Mouse (Mus musculus) neutrophil, adult 83 days (primary cell): Measurements from ENCODE around the gene Ankrd39. TPM values are rescaled to one million over a fixed set of nuclear protein-coding genes. Genes with fewer than 3 reads are reported as not detected.

ENCODE experiments used
- total RNA-seq, 2 experiments: library from RNA; stranded (reverse); gene quantifications; one replicate each; pipeline ENCODE4 v1.2.4; 2023

Ankrd39 gene
- 1 to 10 TPM; 3.9 to 4.0 TPM for total RNA-seq

DNA sequence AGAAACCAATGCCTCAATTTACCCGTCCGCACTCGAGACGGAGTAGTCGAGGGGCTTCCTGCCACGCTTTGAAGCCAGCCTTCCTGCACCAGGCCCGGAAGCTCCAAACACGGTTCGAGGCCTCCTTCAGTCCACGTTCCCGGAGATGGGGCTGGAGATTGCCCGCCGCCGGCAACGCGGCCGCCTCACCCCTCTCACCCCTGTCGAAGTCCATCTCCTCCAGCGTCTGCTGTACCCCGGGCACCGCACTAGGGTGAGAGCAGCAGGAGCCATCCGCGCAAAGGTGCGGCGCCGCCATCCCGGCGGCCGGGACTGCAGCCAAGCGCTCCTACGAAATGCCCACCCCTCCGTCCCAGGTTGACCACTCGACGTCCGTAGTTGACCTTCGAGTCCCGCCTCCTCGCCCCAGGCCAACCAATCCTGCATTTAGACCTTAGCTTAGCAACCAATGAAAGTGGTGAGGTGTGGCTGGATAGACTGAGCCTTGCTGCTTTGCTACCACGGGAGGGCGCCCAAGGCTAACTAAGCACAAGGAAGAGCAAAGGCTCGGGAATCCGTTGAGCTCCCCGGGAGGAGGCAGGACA lies at the start of gene Ankrd39:
Ankrd39 (minus strand) TSS at position 558 of the 584 bp plus-strand sequence.

DNA sequence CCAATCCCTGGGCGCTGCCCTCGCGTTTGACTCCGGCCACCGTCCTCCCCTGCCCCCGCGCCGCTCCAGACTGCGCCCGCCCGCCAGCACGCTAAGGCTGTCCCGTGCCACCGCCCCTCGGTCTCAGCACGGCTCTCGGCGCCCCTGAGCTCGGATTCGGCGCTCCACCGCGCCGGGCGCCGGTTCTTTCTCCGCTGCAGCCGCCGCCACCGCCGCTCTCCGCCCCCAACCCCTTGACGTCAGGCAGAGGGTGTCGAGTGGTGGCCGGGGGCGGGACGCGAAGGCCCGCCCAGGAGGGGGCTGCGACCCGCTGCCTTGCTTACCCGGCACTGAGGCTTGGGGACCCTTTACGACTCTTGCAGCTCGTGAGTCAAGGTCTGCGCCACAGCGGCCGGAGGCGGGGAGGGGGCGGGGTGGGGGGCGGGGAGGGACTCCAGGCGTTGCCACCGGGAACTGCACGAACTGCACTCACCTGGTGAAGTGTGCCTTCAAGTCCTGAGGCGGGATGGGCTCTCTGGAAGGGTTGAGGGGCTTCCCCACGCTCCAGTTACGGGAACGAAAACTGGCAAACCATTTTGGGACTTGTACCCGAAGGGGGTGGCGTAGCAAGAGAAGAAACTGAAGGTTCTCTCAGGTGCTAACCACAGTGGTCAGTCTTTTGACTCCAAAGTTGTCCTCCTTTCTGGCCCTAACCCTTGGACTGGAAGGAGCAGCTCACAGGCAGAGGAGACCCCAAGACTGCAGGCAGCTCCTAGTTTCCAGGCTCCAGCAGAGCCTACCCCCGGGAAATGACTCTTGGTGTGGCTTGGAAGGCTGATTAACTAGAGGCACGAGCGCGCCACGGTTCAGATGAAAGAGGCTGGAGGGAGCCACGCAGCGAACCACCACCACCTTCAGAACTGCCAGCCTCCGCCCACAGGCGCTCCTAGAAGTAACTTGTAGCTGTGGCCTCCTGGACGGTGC lies 11.1 kb upstream of the Ankrd39 start, which contains the start of gene Sema4c:
Sema4c (minus strand) TSS at position 319 of the 963 bp plus-strand sequence.

DNA sequence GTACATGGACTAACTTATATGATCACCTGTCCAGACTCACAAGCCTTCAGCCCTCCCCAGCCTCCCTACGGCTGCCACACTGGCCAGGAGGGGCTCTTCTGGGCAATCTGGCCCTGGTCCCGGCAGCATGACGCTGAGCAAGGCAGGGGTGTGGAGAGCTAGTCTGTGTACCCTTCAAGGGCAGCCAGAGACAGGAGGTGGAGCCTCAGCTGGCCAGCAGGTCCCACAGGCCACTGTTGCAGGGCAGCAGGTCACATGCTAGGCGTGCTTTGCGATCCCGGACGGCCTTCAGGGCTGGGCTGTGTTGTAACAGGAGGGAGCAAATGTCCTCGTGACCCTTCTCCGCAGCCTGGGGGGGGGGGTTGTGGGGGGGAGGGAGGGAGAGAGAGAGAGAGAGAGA lies 8.1 kb downstream of the Ankrd39 start, which contains the start of gene Gm42417:
Gm42417 (minus strand) TSS at position 244 of the 400 bp plus-strand sequence.

DNA sequence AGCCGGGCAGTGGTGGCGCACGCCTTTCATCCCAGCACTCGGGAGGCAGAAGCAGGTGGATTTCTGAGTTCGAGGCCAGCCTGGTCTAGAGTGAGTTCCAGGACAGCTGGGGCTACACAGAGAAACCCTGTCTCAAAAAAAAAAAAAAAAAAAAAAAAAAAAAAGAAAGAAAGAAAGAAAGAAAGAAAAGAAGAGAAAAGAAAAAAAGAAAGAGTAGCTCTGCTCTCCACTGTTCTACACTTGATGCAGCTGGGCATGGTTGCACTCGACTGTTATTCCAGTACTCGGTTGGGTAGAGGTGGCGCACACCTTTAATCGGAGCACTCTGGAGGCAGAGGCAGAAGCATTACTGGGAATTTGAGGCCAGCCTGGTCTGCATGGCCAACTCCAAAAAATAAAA lies 10.5 kb downstream of the Ankrd39 start, which contains the start of gene Ankrd23:
Ankrd23 (minus strand) TSS at position 101 of the 400 bp plus-strand sequence.

DNA sequence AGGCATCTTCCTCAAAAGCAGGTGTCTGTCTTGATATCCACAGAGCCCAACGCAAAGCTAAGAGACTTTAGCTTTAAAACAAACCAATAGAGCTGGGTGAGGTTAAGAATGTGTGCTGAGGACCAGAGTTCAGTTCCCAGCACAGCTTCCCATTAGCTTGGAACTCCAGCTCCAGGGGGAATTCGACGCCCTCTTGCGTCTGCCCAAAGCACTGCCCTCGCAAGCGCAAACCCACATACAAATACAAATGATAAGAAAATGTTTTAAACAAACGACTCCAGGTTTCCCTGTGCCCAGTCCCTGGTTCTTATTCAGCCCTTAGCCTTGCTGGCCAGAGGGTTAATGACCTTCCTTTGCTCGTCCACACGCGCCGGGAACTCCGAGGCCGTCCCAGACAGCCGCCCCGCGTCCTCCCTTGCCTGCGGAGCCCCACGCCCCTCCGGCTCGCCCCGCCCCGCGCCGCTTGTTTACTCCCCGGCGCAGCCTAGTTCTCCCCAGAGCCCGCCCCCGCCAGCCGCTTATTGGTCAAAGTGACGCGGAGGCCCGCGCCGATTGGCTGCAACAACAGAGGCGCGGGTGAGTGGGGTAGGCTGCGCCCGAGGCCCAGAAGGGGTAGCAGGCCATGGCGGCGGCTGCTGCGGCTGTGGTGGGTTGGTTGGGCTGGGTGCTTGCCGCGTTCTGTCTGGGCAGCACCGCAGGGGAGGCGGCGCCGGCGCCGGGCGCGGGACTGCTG lies 35.8 kb downstream of the Ankrd39 start, which contains the start of gene Cnnm3:
Cnnm3 (plus strand) TSS at position 579 of the 733 bp plus-strand sequence.

Other genes with a start within 250 kb of the Ankrd39 start
- gene Arid5a, start 239.7 kb downstream of the Ankrd39 start, total RNA-seq: 10 to 100 TPM; 59.0 to 74.6 TPM
- 10 to 100 TPM; 39.7 to 40.2 TPM for gene Kansl3, start 178.3 kb downstream of the Ankrd39 start, total RNA-seq
- gene Fer1l5, start 175.2 kb downstream of the Ankrd39 start, total RNA-seq: under 1 TPM in 1 of 2 experiments, not detected in 1; 0.29 TPM
- 10 to 100 TPM; 44.3 to 46.6 TPM for gene Lman2l, start 102.2 kb downstream of the Ankrd39 start, total RNA-seq
- 10 to 100 TPM; 22.8 to 29.2 TPM for gene Cnnm4, start 75.8 kb downstream of the Ankrd39 start, total RNA-seq
- 10 to 100 TPM; 22.2 to 30.3 TPM for gene Cnnm3, start 35.6 kb downstream of the Ankrd39 start, total RNA-seq
- 1 to 10 TPM; 3.2 to 5.7 TPM for gene Ankrd23, start 10.6 kb downstream of the Ankrd39 start, total RNA-seq
- gene Gm42417, start 8.0 kb downstream of the Ankrd39 start, total RNA-seq: 1 to 10 TPM in 1 of 2 experiments, not detected in 1; 2.5 TPM
- 1 to 10 TPM; 1.4 to 1.7 TPM for gene Sema4c, start 10.9 kb upstream of the Ankrd39 start, total RNA-seq
- under 1 TPM in 1 of 2 experiments, not detected in 1; 0.49 TPM for gene Fam178b, start 135.7 kb upstream of the Ankrd39 start, total RNA-seq
- 100 to 1,000 TPM; 249 to 268 TPM for gene Cox5b, start 144.0 kb upstream of the Ankrd39 start, total RNA-seq
- not detected for gene 4933424G06Rik, start 162.7 kb upstream of the Ankrd39 start, total RNA-seq
- 10 to 100 TPM; 40.1 to 44.0 TPM for gene Actr1b, start 167.0 kb upstream of the Ankrd39 start, total RNA-seq
- under 1 TPM; 0.35 to 0.49 TPM for gene Zap70, start 214.4 kb upstream of the Ankrd39 start, total RNA-seq